Mouse (Mus musculus): ENCODE measurements around the gene Cers6.

Cers6 gene

DNA sequence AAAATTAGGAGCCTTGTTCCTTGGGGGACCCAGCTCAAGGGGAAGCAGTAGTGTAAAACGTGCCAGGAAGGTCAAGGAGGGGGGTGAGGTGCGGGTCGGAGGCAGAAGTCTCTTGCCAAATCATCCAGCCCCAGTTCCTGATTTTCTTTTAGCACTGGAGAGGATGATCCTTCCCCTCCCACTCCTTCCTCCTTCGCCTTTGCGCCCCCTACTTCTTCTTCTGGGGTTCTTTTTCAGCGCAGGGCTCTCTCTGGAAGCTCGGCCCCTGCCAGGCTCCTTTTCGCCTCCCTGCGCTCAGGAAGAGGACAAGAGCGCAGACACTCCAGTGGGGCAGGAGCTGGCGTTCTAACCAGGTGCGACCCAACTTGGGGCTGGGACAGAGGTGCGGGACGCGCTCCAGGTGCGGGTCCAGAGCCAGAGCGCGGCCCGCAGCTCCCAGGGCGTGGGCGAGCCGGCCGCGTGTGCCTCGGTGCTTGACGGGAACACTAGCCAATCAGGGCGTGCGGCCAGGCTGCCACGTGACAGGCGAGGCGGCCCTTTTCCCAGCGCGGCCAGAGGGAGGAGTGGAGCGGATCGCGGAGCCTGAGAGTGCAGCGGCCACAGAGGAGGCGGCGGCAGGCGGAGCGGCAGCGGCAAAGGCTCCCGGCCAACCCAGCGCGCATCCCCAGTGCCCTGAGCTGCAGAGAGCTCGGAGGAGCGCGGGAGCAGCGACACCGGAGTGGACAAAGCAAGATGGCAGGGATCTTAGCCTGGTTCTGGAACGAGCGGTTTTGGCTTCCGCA is at the start of gene Cers6:
TSS of gene Cers6 (plus strand) at position 538 of the 782 bp plus-strand sequence.
- peak; percentile 97 for DNase-seq

DNA sequence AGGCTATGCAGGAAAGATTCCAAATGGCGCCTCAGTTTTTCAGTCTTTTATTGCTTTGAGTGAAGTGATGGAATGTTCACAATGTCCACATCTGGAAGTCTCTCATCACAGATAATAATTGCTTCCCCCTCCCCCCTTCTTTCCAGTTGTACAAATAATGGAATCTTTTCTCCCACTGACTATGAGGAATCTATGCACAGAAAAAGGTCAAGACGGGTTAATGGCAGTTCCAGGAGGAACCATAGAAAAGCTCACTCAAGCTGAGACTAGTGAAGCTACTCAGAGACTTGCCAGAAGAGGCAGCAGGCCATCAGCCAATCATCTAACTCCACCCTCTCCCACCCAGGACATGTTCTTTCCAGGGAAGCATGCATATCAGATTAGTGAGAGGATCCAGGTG is 46.8 kb upstream of the Cers6 start:
- peak; percentile 32 for DNase-seq

DNA sequence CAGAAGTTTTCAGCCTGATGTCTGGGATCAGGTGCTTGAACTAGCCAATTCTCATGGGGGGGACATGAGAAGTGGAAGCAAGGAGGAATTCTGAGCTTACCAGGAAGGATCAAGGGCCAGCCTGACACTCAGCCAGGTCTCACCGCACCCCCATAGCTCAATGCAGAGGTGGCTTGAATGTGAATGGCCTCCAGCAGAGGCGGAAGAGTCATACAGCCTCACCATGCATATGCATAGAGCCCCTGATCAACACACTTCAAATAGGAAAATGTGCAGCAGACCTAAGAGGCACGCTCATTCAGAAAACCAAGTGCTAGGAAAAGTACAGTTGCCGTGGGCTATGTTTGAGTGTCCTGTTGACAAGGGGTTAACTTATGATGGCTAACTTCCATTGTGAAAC is 42.2 kb upstream of the Cers6 start:
- DNase-seq: no peak

DNA sequence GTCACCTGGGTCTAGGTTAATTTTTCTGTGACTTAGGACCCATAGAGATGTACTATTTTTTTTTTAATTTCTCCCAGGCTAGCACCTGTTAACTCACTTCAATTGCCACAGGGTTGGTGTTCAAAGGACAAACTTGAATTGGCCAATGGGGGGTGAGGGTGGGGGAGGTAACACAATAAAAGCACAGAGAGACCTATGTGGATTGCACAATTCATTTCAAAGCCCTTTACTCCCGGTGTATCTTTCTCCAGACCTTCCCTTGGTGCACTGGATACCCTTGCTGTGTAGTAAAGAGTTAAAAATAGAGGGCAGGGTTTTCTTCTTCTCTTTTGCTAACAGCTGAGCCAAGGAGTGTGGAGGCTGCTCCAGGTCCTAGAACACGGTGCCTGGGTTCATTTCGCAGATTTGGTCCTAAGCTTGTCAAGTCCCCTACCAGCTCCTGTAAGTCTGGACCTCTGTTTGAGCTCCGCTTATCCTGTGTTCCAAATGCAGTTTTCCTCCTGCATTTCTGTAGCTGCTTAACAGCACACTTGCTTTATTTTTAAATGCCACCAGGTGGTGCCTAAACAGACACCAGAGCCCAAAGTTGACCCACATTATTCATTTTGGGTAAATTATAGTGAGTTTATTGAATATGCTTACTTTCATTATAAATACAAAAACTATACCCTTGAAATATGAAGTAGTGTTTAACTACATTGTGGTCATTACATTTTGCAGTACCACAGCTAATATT is 38.9 kb upstream of the Cers6 start:
- DNase-seq: no peak

DNA sequence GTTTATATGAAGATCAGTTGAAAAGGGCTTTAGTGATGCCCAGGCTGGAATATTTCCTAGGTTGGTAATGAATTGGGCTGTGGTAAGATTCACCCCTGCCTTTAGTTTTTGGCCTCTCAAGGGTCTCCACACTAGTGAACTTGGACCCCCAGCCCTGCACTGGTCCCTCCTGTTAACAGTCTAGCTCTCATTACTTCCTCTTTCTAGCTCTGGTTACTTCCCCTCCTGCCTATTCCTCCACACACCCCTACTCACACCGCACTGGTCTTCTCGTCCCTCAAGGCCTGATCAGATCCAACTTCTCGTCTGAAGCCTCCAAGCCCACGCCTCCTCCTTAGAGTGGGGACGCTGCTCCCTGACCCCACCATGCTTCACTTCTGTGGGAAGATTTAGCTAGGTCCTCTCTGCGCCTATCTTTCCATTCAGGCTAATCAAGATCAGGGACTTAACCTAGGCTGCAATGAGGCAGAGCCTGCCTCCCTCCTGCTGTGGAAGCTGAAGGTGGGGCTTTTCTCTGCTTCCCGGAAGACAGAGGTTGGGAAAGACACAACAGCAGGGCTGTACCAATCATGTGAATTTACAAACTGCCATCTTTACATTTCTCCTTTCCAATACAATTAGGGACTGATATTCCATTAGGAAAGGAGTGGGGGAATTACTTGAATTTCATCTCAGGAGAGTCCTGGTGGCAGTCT is 35.8 kb upstream of the Cers6 start:
- DNase-seq: no peak

DNA sequence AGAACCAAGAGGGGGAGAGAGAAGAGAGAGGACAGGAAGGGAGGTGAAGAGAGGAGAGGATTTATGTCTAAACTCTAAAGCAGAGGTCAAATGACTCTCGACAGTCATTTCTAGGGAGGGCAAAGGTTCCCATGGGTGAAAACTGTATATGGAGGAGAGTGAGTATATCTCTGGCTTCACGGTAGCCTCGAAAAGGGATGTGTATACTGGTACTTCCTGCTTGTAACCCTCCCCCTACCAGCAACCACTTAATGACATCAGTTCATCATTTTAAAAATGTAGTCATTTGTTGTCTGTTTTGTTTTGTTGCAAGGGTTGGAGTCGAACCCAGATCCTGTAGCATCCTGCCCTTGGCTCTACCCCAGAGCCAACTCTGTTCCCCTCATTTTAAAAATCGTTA is 17.9 kb upstream of the Cers6 start:
- DNase-seq: no peak

DNA sequence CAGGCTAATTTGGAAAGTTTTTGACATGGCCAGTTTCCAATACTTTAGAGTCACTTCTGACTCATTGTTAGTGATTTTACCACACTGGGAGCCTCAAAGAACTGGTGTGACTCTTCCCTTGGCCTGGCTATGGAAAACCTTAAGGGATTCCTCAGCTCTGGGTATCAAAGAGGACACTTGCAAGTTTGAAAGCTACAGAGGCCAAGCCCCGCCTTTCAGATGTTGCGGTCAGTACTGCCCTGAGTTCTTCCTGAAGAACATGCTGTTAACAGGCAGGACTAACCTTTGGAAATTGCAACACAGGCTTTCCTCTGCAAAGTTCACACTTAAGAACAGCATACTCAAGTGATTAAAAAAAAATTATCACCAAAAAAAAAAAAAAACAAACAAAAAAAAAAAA is 16.7 kb upstream of the Cers6 start:
- DNase-seq: no peak

DNA sequence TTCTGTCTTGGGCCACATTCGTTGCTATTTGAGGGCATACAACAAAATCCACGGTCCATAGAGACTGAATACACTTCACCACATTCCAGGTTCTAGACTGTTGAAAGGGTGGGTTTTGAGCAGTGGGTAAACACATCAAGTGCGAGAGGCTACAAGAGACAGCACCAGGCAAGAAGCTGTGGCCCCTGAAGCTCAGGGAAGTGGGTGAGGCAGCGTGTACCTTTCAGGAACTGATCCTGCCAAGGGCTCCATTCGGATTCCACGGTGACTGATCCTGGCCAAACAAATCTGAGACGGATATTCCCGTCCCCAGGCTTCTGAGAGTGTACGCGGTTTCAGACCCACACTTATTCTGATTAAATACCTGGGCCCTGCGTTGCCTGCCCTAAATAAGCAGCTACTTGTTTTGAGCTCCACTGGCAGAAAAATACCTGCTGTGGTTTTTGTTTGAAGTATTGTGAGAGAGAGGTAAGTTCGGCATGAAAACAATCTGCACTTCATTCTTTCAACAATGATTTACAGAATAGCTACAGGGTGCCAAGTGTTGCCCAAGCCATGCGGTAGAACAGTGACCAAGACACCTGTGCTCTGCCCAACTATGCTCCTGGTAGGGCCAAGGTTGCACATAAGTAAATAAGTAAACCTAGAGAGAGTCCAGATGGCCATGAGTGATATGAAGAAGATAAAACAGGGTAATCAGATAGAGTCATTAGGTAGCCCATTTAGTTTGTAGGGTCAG is 16.1 kb upstream of the Cers6 start:
- DNase-seq: peak; percentile 5

DNA sequence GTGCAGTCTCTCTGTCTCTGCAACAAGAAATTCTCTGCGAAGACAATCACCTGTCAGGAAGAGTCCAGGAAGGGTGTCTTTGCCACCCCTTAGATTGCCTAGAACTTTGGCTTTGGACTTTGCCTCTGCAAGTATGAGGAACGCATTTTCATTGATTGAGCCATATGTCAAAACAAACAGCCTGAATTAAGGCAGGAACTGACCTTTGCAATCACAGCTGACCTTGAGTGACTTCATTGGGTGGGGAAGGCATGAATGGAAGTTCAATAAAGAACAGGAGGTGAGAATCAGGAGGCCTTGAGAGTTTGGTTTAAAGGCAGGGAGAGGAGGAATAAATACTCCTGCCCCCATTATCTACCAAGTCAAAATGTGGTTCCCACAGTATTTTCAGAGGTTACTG is 850 bp upstream of the Cers6 start:
- no peak for DNase-seq

DNA sequence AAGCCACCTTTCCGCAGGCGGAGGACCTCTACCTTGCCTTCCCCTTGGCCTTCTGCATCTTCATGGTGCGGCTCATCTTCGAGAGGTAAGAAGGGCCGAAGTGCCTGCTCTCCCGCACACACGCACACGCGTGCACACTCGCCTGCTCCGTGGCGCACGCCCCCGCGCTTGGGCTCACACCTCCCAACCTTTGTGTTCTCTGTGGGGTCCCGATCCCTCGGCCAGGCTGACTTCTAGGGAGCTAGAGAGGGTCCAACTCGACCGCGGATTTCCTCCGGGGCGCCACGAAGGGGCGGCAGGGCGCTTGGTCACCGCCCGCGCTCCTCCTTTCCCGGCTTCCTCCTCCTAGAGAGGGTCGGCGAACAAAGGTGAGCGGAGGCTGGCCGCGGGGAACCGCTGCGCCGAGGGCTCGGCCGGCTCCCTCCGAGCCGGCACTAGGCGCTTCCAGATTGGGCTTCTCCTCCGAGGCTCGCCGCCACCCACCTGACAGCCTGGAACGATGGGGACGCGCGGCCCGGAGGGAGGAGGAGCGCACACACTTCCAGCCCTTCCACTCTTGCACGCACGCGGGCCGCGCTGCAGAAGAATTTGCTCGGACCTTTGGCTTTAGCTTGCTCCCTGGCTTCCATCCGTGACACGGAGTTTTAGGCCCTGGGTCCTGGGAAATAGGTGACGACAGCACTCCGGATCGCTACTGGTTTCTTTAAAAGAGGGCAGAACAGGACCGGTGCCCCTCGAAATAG is 651 bp downstream of the Cers6 start:
- peak; percentile 52 for DNase-seq

DNA sequence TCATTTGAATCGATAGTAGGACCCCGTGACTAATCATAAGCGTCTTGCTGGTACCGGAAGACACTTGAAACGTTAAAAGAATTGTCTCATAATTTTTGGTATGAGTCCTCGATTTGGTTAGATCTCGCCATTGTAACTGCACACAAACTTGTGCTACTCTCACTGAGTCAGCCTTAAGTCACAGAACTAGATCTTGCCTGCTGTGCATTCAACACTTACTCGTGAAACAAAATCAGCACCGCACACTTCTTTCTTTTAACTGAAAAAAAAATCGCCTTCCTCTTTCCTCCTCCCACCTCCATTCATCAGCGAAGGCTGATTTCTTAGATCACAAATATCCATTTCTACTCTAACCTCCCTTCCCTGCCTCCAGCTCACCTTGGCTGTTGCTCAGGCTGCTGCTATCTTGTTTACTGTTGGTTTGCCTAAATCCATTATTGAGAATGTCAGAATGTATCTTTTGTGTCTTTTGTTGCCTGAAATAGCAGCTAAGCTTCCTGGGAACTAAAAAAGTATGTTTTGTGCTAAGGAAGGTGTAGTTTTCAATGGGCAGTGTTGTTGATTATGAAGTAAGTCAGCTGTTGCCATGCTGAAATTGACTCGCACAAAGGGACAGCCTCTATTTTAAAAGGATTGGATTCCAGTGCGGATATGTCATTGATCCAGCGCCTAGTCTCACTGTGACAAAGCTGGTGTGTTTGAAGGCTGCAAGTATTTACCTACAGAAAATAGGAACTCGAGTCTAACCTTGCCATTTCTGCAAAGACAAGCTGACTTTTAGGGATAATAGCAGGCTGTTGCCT is 1.4 kb downstream of the Cers6 start:
- DNase-seq: no peak

DNA sequence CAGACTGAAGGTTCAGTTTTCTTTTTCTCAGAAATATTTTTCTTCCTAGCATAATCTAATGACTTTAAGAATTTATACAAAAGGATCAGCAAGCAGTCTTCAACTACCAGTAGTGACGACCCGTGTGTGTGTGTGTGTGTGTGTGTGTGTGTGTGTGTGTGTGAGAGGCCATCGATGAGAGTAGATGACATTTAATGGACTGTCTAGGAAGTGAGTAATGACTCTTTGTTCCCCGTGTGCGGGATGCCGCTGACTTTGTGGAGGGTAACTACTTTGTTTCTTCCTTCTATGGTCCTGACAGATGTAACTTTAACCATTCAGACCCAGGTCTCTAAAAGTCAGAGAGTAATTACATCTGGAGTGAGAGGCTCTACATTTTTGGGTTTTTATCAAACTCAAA is 2.3 kb downstream of the Cers6 start:
- DNase-seq: no peak

DNA sequence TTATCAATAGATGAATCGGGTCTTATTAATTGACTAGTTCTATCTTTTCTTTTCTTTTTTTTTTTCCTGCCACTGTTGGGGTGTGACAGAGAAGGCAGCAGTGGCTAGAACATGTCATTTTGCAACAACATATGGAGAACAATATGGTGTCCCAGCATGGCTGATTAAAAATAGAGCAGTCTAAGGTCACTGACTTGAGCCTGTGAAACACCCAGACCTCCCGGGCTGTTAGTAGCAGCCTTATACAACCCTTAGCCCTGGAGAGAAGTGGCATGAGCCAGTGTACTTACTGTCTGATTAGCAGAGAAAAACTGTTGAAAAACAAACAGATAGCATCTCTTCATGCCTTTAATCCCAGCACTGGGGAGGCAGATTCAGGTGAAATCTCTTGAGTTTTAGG is 3.1 kb downstream of the Cers6 start:
- DNase-seq: no peak

DNA sequence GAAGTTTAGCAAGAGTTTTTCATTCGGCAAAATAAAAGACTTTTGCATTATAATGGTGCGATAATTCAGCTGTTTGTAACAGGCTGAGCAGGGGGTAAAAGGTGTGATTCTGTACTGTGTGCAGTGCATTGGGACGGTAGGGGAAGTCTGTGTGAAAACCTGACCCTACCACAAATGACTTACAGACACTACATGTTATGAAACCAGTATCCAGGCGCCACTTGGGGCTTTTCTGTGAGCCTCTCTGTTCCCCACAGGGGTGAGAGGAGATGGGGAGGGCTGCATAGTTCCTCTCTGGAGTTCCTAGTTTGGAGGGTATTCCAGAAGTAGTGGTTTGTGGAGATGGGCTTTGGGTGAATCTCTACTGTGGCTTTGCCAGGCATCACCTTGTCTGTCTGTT is 5.9 kb downstream of the Cers6 start:
- no peak for DNase-seq

DNA sequence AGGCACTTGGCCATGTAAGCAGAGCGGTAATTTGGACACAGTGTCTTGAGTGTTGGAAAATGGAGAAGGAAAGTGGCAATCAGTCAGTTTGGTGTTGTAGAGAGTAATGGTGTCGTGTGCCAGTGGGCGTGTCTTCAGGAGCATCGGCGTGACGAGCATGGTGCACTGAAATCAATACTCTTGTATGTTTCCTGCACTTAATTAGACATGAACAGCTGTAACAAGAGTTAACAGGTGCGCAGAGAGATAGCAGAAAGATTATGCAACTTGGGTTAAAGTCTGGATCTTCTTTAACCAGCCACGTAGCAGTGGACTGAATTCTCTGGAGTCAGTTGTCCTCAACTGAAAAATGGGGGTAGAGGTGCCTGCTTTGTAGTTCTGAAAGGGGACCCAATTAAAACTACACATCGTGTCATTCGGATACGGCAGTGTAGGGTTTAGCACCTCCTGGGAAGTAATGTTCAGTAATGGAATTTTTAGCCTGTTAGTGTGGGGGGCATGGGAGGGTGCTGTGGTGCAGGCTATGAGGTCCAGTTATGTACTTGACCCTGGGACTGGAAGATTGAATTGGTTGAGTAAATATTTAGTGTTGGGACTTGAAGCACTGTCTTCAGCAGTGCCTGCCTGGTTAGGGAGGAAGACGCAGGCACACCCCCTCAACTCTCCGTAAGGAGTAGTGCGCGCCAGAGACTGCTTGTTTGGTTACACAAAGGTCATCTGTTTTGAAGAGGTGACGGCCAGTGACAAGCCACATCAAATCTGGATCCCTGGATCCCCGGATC is 9.9 kb downstream of the Cers6 start:
- no peak for DNase-seq

DNA sequence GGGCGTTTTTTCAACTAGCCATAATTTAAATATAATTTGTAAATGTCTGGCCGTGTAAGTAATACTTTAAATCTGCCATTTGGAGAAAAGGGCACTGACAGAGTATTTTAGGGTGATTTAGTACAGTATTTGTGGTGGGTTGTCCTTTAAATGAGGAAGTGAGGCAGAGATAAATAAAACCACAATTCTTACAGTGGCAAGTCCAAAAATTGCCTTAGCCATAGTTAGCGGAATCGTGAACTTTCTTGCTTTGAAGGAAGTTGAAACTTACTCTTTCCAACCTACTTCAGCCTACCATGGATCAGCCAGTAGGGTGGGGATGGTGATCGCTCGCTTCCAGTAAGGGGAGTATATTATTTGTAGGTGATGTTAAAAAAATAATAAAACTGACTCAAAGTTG is 11.8 kb downstream of the Cers6 start:
- DNase-seq: no peak

DNA sequence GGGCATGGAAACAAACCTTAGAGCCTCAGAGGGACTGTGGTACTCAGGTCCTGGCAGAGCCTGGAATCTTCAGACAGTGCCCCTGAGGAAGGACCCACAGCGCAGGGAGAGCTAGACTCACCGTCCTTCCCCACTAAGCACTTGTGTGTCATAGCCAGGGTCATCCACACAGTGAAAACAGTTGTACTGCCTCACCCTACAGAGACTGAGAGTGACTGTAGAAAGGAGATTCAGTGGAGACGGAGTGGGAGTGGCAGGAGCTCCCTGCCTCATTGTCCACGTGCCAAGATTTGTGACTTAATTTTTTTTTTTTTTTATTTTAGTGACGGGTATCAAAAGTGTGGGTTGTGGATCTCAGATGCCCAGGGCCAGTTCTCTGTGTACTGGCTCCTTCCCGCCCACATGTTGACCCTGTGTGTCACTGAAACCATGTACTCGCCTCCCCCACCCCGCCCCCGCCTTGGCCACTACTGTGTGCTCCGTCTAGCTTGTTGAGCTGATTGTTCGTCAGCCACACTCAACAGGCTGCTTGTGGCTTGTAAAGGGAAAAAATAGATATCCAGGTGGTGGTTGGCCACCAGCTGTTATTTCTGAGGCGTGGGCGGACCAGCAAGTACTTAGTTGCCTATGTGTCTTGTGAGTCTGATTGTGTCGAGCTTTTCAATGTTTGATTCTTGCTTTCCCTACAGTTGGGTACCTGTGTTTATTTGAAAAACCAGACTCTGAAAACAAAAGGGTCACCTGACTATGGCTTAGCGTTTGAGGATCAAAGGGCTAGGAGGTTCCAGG is 12.6 kb downstream of the Cers6 start:
- DNase-seq: no peak

DNA sequence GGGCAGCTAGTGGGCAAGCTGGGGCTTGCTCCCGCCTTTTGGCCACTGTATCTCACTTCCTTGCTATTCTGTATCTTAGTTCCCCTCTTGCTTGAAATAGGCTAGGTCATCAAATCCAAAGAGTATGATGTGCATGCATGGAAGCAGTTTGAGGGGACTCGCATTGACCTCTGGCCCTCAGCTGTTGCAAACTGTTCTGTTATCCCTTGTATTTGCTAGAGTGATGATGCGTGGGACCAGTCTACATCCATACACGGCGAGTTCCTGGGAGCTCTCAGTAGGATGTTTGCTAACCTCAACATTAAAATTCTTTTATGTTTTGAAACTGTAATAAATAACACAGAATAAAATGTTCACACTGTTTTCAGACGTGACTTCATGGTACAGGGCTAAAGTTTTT is 13.3 kb downstream of the Cers6 start:
- no peak for DNase-seq

DNA sequence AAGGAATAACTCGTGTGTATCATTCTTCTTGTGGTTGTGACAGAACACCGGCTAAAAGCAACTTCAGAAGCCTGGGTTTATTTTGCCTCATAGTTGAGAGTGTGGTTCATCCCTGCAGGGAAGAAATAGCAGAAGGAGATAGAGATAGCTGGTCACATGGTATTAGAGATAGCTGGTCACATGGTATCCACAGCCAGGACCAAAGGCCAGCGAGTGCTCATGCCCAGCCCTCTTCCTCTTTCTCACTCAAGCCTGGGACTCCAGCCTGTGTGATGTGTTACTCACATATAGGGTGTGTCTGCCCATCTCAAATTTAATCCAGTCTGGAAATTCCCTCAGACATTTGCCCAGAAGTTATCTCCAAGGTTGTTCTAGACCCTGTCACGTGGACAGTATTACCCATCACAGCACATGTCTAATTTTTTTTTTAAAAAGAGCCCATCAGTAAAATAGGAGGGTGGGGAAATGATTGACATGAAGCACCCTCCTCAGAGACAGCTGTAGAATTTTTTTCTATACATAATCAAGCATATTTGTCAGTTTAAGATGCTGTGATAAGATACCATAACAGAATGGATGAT is 17.9 kb downstream of the Cers6 start:
- no peak for DNase-seq

DNA sequence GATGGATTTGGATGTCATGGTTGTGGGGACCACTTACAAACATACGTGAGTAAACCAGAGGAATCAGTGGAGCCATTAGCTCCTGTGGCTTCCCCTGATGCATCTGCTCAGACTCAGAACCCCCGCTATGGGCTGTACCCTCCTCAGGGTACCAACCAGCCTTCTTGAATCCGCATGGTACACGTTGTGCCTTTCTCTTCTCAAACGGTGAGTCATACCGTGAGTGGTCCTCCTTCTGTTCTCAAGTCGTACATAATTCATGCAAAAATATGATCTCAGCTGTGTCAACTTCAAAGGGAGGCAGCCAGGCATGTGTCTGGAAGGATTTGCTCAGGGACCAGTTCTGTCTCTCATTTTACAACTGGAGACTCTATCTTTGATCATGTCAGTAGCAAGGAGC is 23.3 kb downstream of the Cers6 start:
- DNase-seq: no peak
